Mouse (Mus musculus) MEL (cell line): ENCODE measurements around the gene Stox1.

Source experiments
- BHLHE40 ChIP-seq: IDR thresholded peaks from 2 replicates; pipeline ENCODE4 v1.6.1; 2012; ENCODE audit warnings: low read depth, mild to moderate bottlenecking, inconsistent platforms, low read length, improper control_type of control experiment, borderline replicate concordance
- CTCF ChIP-seq, 3 experiments: IDR thresholded peaks in 2 of 3; conservative IDR thresholded peaks in 1 of 3; 2 replicates each; pipeline ENCODE4 v1.5.1; 2011 to 2012; ENCODE audit warnings: low read length in 3 of 3, low read depth in 2 of 3, mild to moderate bottlenecking in 2 of 3, improper control_type of control experiment in 1 of 3, inconsistent platforms in 1 of 3, mixed read lengths in 1 of 3, moderate library complexity in 1 of 3; ENCODE audit not compliant: control insufficient read depth in 1 of 3, insufficient read depth in 1 of 3, poor library complexity in 1 of 3, severe bottlenecking in 1 of 3
- MAX ChIP-seq: IDR thresholded peaks from 2 replicates; pipeline ENCODE4 v1.6.1; 2011; ENCODE audit warnings: low read length, improper control_type of control experiment
- POLR2A ChIP-seq, 2 experiments: IDR thresholded peaks; 2 replicates each; pipeline ENCODE4 v1.6.1; 2011 to 2012; ENCODE audit warnings: low read length in 2 of 2, mild to moderate bottlenecking in 2 of 2, control low read depth in 1 of 2, improper control_type of control experiment in 1 of 2, low read depth in 1 of 2, moderate library complexity in 1 of 2; ENCODE audit not compliant: control insufficient read depth in 1 of 2, insufficient read depth in 1 of 2, poor library complexity in 1 of 2

- TF ChIP-seq MAX (no peak), BHLHE40 (no peak), POLR2A (IDR thresholded peaks at IDR 0.05; ENCODE audit: control insufficient read depth in 1 of 2, insufficient read depth in 1 of 2, low read depth in 1 of 2, low read length in 2 of 2, poor library complexity in 1 of 2) (no peak), CTCF (IDR thresholded peaks at IDR 0.05 in 2 of 3, conservative IDR thresholded peaks at IDR 0.05 in 1 of 3; ENCODE audit: control insufficient read depth in 1 of 3, insufficient read depth in 1 of 3, low read depth in 2 of 3, low read length in 3 of 3, poor library complexity in 1 of 3, severe bottlenecking in 1 of 3) (no peak)
These were observed 12.5 kb downstream of the Stox1 start for GRCm38 (mm10) chr10:62713457-62713856.
